Mouse (Mus musculus) megakaryocyte, embryonic 14.5 days (primary cell): ENCODE results near the gene Mgat4c. TPM values are rescaled to one million over a fixed set of nuclear protein-coding genes. Genes with fewer than 3 reads are reported as not detected.

ENCODE experiments used
- H3K27me3 ChIP-seq: replicated peaks from 2 replicates; pipeline ENCODE3; 2012; ENCODE audit warnings: inconsistent platforms
- H3K36me3 ChIP-seq: replicated peaks from 2 replicates; pipeline ENCODE3; 2012; ENCODE audit warnings: low read length, inconsistent platforms, mixed read lengths
- H3K4me1 ChIP-seq: 2 replicates; pipeline ENCODE4 v1.6.1; 2012; ENCODE audit warnings: inconsistent platforms
- H3K4me3 ChIP-seq: replicated peaks from 2 replicates; pipeline ENCODE3; 2012; ENCODE audit warnings: moderate library complexity, mild to moderate bottlenecking, inconsistent platforms
- H3K9me3 ChIP-seq: 2 replicates; pipeline ENCODE4 v1.6.1; 2012; ENCODE audit warnings: inconsistent platforms
- FLI1 ChIP-seq: IDR thresholded peaks from 2 replicates; pipeline ENCODE4 v1.6.1; 2012; ENCODE audit warnings: low read length, inconsistent platforms, mixed read lengths
- GATA1 ChIP-seq: IDR thresholded peaks from 3 replicates; pipeline ENCODE4 v1.6.1; 2012; ENCODE audit warnings: mixed read lengths, low read length, inconsistent platforms, borderline replicate concordance
- polyA plus RNA-seq: library from polyadenylated mRNA; stranded (reverse); fragments of >175 nt; gene quantifications from 2 replicates; pipeline ENCODE4 v1.2.3, GENCODE M21; 2012; ENCODE audit warnings: low replicate concordance; ENCODE audit not compliant: insufficient read depth

Mgat4c gene
- not detected in 2 replicates for polyA plus RNA-seq

DNA sequence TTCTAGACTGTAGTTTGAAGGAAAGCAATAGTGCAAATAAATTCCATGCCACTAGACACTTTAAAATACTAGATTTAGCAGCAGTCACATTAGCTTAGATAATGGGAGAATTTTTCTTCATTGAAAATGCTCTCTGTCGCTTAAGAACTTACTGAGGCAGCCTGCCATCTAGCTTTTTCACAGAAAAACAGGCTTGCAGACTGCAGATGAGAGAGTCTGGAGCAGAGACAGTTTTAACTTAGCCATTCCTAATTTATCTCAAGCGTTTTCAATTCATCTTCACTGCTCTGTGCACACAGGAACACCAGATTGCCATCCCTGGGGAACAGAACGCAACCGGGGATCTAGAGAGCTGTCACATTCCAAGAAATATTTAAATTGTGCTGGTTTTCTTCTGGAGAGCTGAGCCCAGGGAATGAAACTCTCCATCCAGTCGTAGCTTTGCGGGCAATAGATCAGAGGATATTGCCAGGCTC is at the start of gene Mgat4c:
Gene Mgat4c (plus strand): TSS at position 51 of the 476 bp plus-strand sequence.
- TF ChIP-seq FLI1: no peak
- TF ChIP-seq GATA1: no peak
- Histone ChIP-seq H3K9me3 (no peaks in the 10 kb centered on the region), H3K4me1 (no peaks in the 10 kb centered on the region), H3K36me3 (no peaks in the 10 kb centered on the region), H3K4me3 (no peak within 1 kb of the TSS), H3K27me3 (no peaks in the 10 kb centered on the region)

DNA sequence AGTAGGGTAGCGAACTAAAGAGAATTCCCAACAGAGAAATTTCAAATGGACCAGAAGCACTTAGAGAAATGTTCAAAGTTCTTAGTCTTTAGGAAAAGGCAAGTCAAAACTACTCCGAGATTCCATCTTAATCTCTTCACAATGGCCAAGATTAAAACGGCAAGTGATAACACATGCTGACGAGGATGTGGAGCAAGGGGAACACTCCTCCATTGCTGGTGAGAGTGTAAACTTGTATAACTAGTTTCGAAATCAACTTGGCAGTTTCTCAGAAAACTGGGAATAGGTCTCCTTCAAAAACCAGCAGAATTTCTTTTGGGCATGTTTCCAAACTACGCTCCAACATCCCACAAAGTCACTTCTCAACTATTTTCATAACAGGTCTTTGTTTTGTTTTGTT is 46.0 kb upstream of the Mgat4c start:
- Histone ChIP-seq H3K4me1 (no peaks in the 10 kb centered on the region), H3K9me3 (no peaks in the 10 kb centered on the region), H3K4me3 (no peak overlapping the region), H3K27me3 (no peaks in the 10 kb centered on the region), H3K36me3 (no peaks in the 10 kb centered on the region)
- TF ChIP-seq FLI1 (no peak), GATA1 (no peak)

DNA sequence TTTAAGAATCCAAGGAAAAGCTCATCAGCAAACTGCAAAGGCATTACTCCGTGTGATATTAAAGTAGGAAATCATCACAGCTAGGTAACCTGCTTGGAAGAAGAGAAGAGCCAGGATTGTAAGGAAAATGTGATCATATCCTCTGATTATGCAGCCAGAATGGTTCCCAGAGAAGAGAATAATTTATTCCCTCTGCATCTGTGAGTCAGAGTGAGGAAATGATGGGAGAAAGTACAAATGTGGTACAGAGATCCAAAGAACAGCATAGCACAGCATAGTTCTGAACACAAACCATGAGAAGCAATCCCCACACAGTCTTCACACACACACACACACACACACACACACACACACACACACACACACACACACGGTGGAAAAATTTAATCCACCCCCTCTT is 40.2 kb upstream of the Mgat4c start:
- H3K4me1 ChIP-seq: no peaks in the 10 kb centered on the region
- H3K4me3 ChIP-seq: no peak overlapping the region
- no peaks in the 10 kb centered on the region for H3K9me3 ChIP-seq
- TF ChIP-seq GATA1: no peak
- TF ChIP-seq FLI1: no peak
- no peaks in the 10 kb centered on the region for H3K36me3 ChIP-seq
- H3K27me3 ChIP-seq: no peaks in the 10 kb centered on the region

DNA sequence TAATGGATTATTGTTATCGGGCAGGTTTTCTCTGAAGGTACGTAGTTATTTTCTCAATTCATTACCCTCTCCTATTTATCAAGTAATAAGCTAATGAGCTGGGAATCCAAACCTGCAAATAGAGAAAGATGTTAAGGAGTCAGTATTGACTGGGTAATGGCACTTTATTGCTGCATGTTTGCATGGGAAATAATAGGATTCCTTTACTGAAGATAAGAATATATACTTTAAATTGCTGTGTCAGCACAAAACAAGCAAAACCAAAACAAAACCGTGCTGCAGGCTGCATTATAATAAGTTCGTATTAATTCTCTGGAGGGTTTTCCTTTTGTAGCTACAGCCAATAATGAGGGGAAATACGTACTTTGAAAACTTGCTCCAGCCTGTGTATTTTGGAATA is 627 bp downstream of the Mgat4c start:
- no peak overlapping the region for H3K4me3 ChIP-seq
- no peaks in the 10 kb centered on the region for H3K36me3 ChIP-seq
- H3K9me3 ChIP-seq: no peaks in the 10 kb centered on the region
- no peaks in the 10 kb centered on the region for H3K4me1 ChIP-seq
- TF ChIP-seq GATA1: no peak
- TF ChIP-seq FLI1: no peak
- no peaks in the 10 kb centered on the region for H3K27me3 ChIP-seq

DNA sequence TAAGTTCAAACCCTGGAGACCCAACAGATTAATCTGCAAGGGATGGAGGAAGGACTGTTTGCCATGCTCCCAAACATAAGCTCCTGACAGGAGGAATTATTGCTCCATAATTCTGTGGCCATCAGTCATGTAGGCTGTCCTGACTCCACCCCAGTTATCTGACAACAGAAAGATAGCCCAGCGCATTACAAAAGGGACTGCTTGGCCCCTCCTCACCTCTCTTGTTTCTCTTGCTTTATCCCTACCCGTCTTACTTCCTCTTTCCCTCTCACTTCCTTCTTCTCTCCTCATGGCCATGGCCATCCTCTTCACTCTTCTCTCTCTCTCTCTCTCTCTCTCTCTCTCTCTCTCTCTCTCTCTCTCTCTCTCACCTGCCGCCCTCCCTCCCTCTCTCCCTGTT is 80.5 kb downstream of the Mgat4c start:
- no peaks in the 10 kb centered on the region for H3K4me1 ChIP-seq
- 0 out of 2 replicates have a peak, but pooled peaks cover 4% of the 10 kb centered on the region for H3K9me3 ChIP-seq
- H3K4me3 ChIP-seq: no peak overlapping the region
- no peaks in the 10 kb centered on the region for H3K36me3 ChIP-seq
- TF ChIP-seq GATA1 (no peak), FLI1 (no peak)
- no peaks in the 10 kb centered on the region for H3K27me3 ChIP-seq

DNA sequence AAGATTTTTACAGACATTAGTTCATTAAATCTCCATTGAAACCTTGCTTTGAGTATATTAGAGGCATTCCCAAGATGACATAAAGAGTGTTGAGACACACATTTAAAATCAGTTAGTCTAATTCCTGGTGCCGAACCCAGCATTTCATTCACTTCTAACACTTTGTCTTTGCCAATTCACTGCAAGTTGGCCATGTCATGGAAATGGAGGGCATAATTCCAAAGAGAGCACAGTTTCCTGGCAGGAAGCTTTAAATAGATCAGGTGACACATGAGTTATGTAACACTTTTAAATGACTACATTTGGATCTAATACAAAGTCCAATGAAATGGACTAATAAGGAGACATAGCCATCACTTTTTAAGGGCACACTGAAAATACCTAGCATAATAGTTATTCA is 89.4 kb downstream of the Mgat4c start:
- H3K4me1 ChIP-seq: no peaks in the 10 kb centered on the region
- no peaks in the 10 kb centered on the region for H3K36me3 ChIP-seq
- H3K4me3 ChIP-seq: no peak overlapping the region
- H3K27me3 ChIP-seq: no peaks in the 10 kb centered on the region
- H3K9me3 ChIP-seq: no peaks in the 10 kb centered on the region
- no peak for TF ChIP-seq FLI1
- no peak for TF ChIP-seq GATA1

DNA sequence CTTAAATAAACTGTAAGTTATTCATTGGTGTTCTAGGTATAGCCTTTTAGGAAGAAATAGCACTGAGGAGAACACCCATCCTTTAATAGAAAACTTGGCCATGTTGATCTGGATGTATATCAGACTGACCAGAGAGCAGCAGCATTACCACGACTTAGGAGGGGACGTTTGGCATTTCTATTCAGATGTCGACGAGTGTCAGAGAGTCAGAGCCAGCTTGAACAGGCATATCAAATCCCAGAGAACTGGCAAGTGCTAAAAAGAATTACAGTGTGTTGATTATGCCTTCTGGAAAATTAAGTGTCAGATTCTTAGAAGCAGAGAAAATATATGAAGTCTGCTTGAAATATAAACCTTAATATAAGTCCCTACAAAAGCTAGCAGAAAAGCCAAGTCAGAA is 89.9 kb downstream of the Mgat4c start:
- H3K4me1 ChIP-seq: no peaks in the 10 kb centered on the region
- TF ChIP-seq GATA1: no peak
- TF ChIP-seq FLI1: no peak

DNA sequence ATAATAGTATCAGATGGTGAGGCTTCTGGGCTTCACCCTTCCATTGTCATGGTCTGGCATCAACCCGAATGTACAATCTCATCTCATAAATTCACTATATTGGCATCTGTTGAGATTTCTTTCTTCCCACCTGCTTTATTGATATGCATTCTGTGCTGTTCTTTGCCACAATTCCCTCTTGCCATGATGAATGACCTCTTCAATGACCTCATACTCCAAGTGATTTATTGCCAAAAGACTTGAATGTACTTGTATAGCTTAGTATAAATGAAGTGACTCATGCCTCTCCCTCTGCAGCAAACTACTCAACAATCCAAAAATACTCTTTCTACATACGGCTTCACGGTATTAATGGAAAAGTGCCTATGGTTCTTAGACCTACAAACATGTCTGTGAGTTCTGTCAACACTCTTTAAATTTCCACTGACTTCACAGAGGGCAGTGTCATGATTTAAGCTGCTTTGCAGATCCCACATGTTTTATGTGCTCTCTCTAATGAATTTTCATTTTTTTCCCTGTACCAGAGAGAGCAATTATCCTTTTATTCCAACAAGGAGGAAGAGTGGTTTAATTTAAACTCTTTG is 102.0 kb downstream of the Mgat4c start:
- H3K36me3 ChIP-seq: no peaks in the 10 kb centered on the region
- no peaks in the 10 kb centered on the region for H3K4me1 ChIP-seq
- TF ChIP-seq FLI1 (no peak), GATA1 (no peak)
- no peaks in the 10 kb centered on the region for H3K9me3 ChIP-seq
- H3K27me3 ChIP-seq: no peaks in the 10 kb centered on the region
- no peak overlapping the region for H3K4me3 ChIP-seq

More for the DNA sequence above, 89.9 kb downstream of the Mgat4c start:
- Histone ChIP-seq H3K4me3 (no peak overlapping the region), H3K36me3 (no peaks in the 10 kb centered on the region), H3K9me3 (no peaks in the 10 kb centered on the region), H3K27me3 (no peaks in the 10 kb centered on the region)

DNA sequence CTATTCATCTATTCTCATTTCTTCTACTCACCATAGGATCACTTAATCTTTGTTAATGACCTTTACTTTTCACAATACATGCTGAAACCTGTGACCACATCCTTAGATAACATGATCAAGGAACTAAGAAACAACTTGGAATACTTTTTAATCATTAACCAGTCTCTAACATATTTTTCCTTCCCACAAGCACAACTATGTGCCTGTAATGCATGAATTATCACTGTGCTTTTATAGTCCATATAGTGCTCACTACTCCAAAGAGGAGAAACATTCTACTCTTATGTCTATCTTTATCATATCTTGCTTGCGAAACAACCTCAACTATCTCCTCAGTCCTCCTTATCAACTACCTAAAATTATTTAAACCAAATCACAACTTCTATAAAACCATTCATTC is 114.2 kb downstream of the Mgat4c start:
- no peaks in the 10 kb centered on the region for H3K27me3 ChIP-seq
- no peak overlapping the region for H3K4me3 ChIP-seq
- TF ChIP-seq GATA1 (no peak), FLI1 (no peak)
- H3K9me3 ChIP-seq: no peaks in the 10 kb centered on the region
- H3K4me1 ChIP-seq: no peaks in the 10 kb centered on the region
- H3K36me3 ChIP-seq: no peaks in the 10 kb centered on the region

DNA sequence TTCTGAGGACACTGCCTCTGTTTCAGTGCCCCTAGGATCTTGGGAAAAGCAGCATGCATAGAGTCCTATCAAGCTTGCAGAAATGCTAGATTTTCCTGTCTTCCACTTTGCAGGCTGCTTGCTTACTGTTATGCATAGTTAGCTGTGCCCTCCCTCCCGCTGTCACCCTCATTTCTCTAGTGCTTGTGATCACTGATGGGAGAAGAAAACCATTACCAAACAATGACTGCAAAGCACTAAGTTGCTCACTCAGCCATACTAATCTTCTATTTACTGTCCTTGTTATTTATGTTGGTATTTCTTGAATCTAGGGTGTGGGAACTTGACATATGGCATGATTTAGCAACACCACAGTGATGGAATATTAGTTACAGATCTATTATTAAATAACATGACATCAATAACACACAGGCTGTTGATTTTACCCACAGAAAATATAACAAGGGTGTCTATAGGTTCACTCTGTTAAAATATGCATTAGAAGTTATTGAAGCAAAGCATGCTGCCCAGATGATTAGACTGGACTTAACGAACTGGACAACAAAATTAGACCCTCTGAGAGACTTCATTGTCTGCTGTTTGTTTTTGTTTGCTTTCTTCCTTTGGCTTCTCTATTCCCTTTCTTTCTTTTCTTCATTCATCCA is 117.7 kb downstream of the Mgat4c start:
- Histone ChIP-seq H3K27me3 (no peaks in the 10 kb centered on the region), H3K4me1 (no peaks in the 10 kb centered on the region), H3K36me3 (no peaks in the 10 kb centered on the region), H3K9me3 (no peaks in the 10 kb centered on the region), H3K4me3 (no peak overlapping the region)
- TF ChIP-seq FLI1 (no peak), GATA1 (no peak)

DNA sequence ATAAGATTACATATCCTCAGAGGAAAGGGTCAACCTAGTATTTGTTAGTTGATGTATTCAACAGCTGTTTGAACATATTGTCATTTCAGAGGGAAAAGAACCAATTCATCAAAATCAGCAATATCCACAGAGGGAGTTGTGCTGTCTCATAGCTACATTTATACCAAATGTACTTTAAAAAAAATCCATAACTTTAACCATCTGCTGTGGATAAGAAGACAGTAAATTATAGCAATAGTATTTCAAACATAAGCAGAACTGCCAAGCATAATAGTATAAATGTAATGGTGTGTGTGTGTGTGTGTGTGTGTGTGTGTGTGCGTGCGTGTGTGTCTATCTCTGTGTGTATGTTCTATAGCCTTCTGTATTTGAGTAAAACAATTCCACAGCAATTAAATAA is 127.5 kb downstream of the Mgat4c start:
- TF ChIP-seq FLI1 (no peak), GATA1 (no peak)
- H3K36me3 ChIP-seq: no peaks in the 10 kb centered on the region
- H3K27me3 ChIP-seq: no peaks in the 10 kb centered on the region
- H3K4me3 ChIP-seq: no peak overlapping the region
- no peaks in the 10 kb centered on the region for H3K4me1 ChIP-seq
- H3K9me3 ChIP-seq: no peaks in the 10 kb centered on the region
